Mouse (Mus musculus): ENCODE results near the gene Galm.

GRCm38 (mm10) chr17:80167851-80168251, 40.6 kb downstream of the Galm start:
- TF ChIP-seq CTCF (IDR thresholded peaks at IDR 0.05; ENCODE audit: control insufficient read depth, insufficient read depth, low read length) (no peak), POLR2A (IDR thresholded peaks at IDR 0.05; ENCODE audit: borderline replicate concordance, control insufficient read depth, low read depth, low read length) (no peak)

Data from bone marrow, adult 2 months (tissue).